Mouse (Mus musculus): Measurements from ENCODE around the gene Gbx2.
A peak's percentile ranks its signal among the peaks of the same experiment; 100 is the strongest.

Gene Gbx2

GRCm38 (mm10) chr1:89931120-89931519 lies at the start of gene Gbx2:
TSS of gene Gbx2 (minus strand) at chr1:89931179.
- peak; percentile 85 for DNase-seq

- DNase-seq = no peak
These were observed 46.3 kb upstream of the Gbx2 start for GRCm38 (mm10) chr1:89977261-89977660.

- DNase-seq = no peak
These were observed 45.4 kb upstream of the Gbx2 start for GRCm38 (mm10) chr1:89976411-89976810.

- DNase-seq = no peak
These were observed 43.6 kb upstream of the Gbx2 start for GRCm38 (mm10) chr1:89974541-89974940.

- DNase-seq = no peak
These were observed 40.9 kb upstream of the Gbx2 start for GRCm38 (mm10) chr1:89971848-89972247.

- DNase-seq = no peak
These were observed 38.7 kb upstream of the Gbx2 start for GRCm38 (mm10) chr1:89969714-89970110.

- no peak for DNase-seq
These were observed 38.2 kb upstream of the Gbx2 start for GRCm38 (mm10) chr1:89969072-89969713.

- DNase-seq = peak; percentile 64
These were observed 37.3 kb upstream of the Gbx2 start for GRCm38 (mm10) chr1:89968111-89968851.

- no peak for DNase-seq
These were observed 36.6 kb upstream of the Gbx2 start for GRCm38 (mm10) chr1:89967585-89967984.

- peak; percentile 45 for DNase-seq
These were observed 33.4 kb upstream of the Gbx2 start for GRCm38 (mm10) chr1:89964426-89964825.

GRCm38 (mm10) chr1:89963296-89963695 lies 32.3 kb upstream of the Gbx2 start:
- no peak for DNase-seq

GRCm38 (mm10) chr1:89962092-89962491 lies 31.1 kb upstream of the Gbx2 start:
- peak; percentile 58 for DNase-seq

GRCm38 (mm10) chr1:89959393-89959792 lies 28.4 kb upstream of the Gbx2 start:
- no peak for DNase-seq

- peak; percentile 81 for DNase-seq
These were observed 12.2 kb upstream of the Gbx2 start for GRCm38 (mm10) chr1:89943202-89943601.

- DNase-seq = no peak
These were observed 11.5 kb upstream of the Gbx2 start for GRCm38 (mm10) chr1:89942395-89942976.

- DNase-seq = peak; percentile 70
These were observed 10.9 kb upstream of the Gbx2 start for GRCm38 (mm10) chr1:89941701-89942381.

- DNase-seq = no peak
These were observed 10.1 kb upstream of the Gbx2 start for GRCm38 (mm10) chr1:89940961-89941524.

- DNase-seq = peak; percentile 86
These were observed 9.2 kb upstream of the Gbx2 start for GRCm38 (mm10) chr1:89939981-89940726.

- no peak for DNase-seq
These were observed 8.6 kb upstream of the Gbx2 start for GRCm38 (mm10) chr1:89939596-89939960.

- DNase-seq = peak; percentile 35
These were observed 8.1 kb upstream of the Gbx2 start for GRCm38 (mm10) chr1:89938884-89939595.

GRCm38 (mm10) chr1:89935493-89936348 lies 4.7 kb upstream of the Gbx2 start:
- DNase-seq = peak; percentile 33

Measured in retina, postnatal 1 day (tissue).